Mouse (Mus musculus) midbrain, embryonic 10.5 days (tissue): ENCODE data around the gene Sept12. TPM values are rescaled to one million over a fixed set of nuclear protein-coding genes. Genes with fewer than 3 reads are reported as not detected.

Experiments used
- DNase-seq: peaks from one replicate; pipeline ENCODE4 v3.0.0-alpha.2; 2017; ENCODE audit warnings: low spot score
- H3K27ac ChIP-seq: fragments of 300-500 bp; sonication (generic); replicated peaks from 2 replicates; pipeline ENCODE4 v1.5.1; 2016; ENCODE audit warnings: mild to moderate bottlenecking
- H3K27me3 ChIP-seq: fragments of 300-500 bp; sonication (generic); 2 replicates; pipeline ENCODE4 v1.6.1; 2016; ENCODE audit warnings: low read depth, mild to moderate bottlenecking; ENCODE audit not compliant: poor library complexity, severe bottlenecking
- H3K36me3 ChIP-seq: fragments of 300-500 bp; sonication (generic); 2 replicates; pipeline ENCODE4 v1.6.1; 2016; ENCODE audit warnings: mild to moderate bottlenecking, moderate library complexity
- H3K4me1 ChIP-seq: fragments of 300-500 bp; sonication (generic); 2 replicates; pipeline ENCODE4 v1.6.1; 2016
- H3K4me3 ChIP-seq: fragments of 300-500 bp; sonication (generic); 2 replicates; pipeline ENCODE4 v1.5.1; 2016; ENCODE audit warnings: mild to moderate bottlenecking, moderate library complexity
- H3K9me3 ChIP-seq: fragments of 300-500 bp; sonication (generic); replicated peaks from 2 replicates; pipeline ENCODE4 v1.6.1; 2016; ENCODE audit warnings: mild to moderate bottlenecking
- WGBS: fragments of 180-500 bp; shearing (Covaris S2); methylation state at CpG from one replicate; pipeline ENCODE4 v1.1.7; 2016; 5-methylcytosine and 5-hydroxymethylcytosine counted together
- polyA plus RNA-seq: library from polyadenylated mRNA; unstranded; fragments of >200 nt; fragmentation: Nextera tagmentation; extraction: Ambion mirVana; gene quantifications from 2 replicates; pipeline ENCODE4 v1.2.1, GENCODE M21; 2016

Gene Sept12
- polyA plus RNA-seq, 1 experiment from 2014 or later: not detected

- Histone ChIP-seq H3K27ac (no peak overlapping the region), H3K27me3 (no peaks in the 10 kb centered on the region), H3K9me3 (no peaks in the 10 kb centered on the region), H3K4me1 (peaks cover 12% of the 10 kb centered on the region), H3K4me3 (no peak overlapping the region), H3K36me3 (peaks cover 9% of the 10 kb centered on the region)
- 79% methylated on average over 3 of the region's 3 CpGs for WGBS
- DNase-seq: no peak
Observed at GRCm38 (mm10) chr16:4968426-4968825, 29.2 kb downstream of the Sept12 start.

- H3K4me3 ChIP-seq: peak overlapping the region; percentile 98
- H3K27me3 ChIP-seq: no peaks in the 10 kb centered on the region
- DNase-seq: no peak
- WGBS: 91% methylated on average over 8 of the region's 8 CpGs
- peaks cover 10% of the 10 kb centered on the region; the same call in 1 of the 2 replicates for H3K36me3 ChIP-seq
- peaks cover 24% of the 10 kb centered on the region for H3K4me1 ChIP-seq
- no peak overlapping the region for H3K27ac ChIP-seq
- no peaks in the 10 kb centered on the region for H3K9me3 ChIP-seq
Observed at GRCm38 (mm10) chr16:4965392-4966129, 32.1 kb downstream of the Sept12 start.

GRCm38 (mm10) chr16:4964731-4965391, 32.8 kb downstream of the Sept12 start:
- H3K36me3 ChIP-seq: peaks cover 17% of the 10 kb centered on the region
- H3K27ac ChIP-seq: peak overlapping the region; percentile 90
- H3K4me1 ChIP-seq: peaks cover 24% of the 10 kb centered on the region
- H3K4me3 ChIP-seq: peak overlapping the region; percentile 98
- no peaks in the 10 kb centered on the region for H3K27me3 ChIP-seq
- H3K9me3 ChIP-seq: no peaks in the 10 kb centered on the region
- no peak for DNase-seq
- 23% methylated on average over 13 of the region's 13 CpGs for WGBS

DNA sequence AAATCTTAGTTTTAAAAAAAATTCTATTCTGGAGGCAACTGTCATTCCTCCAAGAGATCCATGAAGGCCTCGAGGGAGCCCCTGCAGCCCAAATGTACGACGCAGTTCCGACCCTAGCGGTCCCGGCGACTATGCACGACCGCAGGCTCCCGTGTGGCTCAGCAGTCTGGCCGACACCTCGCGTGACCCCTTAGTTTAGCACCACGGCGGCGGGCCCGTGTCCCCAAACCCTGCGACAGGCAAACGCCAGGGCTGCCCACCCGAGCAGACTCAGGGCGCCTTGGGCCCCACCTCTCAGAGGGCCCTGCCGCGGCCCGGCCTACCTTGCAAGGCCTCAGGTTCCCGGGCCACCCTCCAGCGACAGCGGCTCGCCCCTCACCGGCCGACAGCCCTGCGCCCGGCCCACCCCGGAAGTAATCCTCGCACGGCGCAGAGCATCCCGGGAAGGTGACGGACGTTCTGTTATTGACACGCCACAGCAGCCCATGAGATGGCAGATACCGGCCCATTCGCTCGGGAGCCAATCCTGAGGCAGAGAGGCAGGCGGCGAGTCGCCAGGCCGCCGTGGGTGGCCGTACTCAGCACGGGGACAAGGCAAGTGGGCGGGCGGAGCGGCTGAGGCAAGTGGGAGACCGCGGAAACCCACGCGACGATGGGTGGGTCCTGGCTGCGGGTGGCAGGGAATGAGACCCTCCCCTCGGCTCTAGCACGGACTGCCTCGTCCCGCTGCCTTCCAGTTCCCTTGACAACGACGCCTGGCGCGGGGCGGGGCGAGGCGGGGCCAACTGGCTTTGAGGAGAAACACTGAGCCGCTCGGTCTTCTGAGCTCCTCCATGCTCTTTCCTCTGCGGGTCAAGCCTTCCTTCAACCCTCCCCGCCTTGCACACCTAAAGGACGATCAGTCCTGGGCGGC, 33.6 kb downstream of the Sept12 start, which contains the start of gene Anks3:
TSS of gene Anks3 (minus strand) at position 409 of the 913 bp plus-strand sequence.
- H3K27ac ChIP-seq: peak within 1 kb of the TSS; percentile 90
- H3K4me3 ChIP-seq: peak within 1 kb of the TSS; percentile 98
- H3K9me3 ChIP-seq: no peaks in the 10 kb centered on the region
- H3K27me3 ChIP-seq: no peaks in the 10 kb centered on the region
- WGBS: under 1% methylated on average over 76 of the region's 76 CpGs
- H3K36me3 ChIP-seq: peaks cover 20% of the 10 kb centered on the region
- H3K4me1 ChIP-seq: peaks cover 24% of the 10 kb centered on the region
- DNase-seq: peak; percentile 96

DNA sequence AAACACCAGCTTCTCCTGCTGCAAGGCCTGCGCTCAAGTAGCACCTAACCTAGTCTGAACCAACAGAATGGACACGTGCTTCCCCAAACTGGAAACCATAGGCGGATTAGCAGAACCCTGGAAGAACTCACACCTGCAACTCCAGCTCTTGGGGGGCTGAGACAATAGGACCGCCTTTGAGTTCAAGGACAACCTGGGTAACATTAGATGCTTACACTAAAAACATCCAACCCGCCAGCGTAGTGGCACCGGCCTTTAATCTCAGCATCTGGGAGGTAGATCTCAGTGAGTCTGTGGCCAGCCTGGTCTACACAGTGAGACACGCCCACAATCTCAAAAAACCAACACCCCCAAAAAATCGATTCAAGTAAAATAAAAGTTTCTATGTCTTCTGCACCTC, 34.3 kb downstream of the Sept12 start:
- H3K4me1 ChIP-seq: peaks cover 24% of the 10 kb centered on the region
- WGBS: 37% methylated on average over 9 of the region's 9 CpGs
- peak overlapping the region; percentile 90; the same call in 1 of the 2 replicates for H3K27ac ChIP-seq
- peaks cover 22% of the 10 kb centered on the region for H3K36me3 ChIP-seq
- H3K9me3 ChIP-seq: no peaks in the 10 kb centered on the region
- no peaks in the 10 kb centered on the region for H3K27me3 ChIP-seq
- H3K4me3 ChIP-seq: peak overlapping the region; percentile 98
- no peak for DNase-seq

DNA sequence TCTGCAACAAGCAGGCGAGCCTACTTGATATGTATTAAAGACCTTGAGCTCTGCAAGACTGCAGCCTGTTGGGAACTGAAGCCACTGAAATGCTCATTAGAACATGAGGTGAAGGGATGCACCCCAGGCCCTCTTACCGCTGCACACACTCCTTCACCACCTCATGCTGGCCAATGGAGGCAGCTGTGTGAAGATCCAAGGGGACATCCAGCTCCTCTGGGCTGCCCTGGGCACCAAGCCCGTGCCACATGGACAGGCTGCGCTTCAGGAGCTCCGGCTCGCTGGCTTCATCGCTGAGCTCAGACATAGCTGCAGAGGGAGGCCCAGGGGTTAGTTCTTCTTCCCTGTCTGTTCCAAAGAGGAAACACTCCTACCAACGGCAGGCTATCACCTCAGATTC, 37.4 kb downstream of the Sept12 start:
- H3K27me3 ChIP-seq: no peaks in the 10 kb centered on the region

DNA sequence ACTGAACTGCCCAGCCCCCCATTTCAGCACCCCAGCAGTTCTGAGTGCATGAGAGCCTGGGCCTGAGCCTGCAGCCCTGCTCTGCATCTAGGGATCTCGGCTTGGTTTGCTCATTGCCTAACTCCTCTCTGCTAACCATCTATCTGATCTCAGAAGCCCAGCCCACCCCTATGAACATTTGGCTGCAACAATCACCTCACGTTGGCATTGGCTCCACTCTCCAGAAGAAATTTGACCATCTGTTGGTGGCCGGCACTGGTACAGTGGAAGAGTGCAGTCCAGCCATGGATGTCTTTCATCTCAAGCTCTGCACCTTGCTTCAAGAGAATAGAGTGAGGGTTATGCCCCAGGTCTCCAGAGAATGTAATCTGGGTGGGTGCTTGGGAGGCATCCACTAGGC, 40.2 kb downstream of the Sept12 start:
- H3K4me3 ChIP-seq: no peak overlapping the region
- peaks cover 81% of the 10 kb centered on the region for H3K36me3 ChIP-seq
- no peaks in the 10 kb centered on the region for H3K27me3 ChIP-seq
- H3K27ac ChIP-seq: no peak overlapping the region
- WGBS: 93% methylated on average over 3 of the region's 3 CpGs
- peaks cover 3% of the 10 kb centered on the region; the same call in 1 of the 2 replicates for H3K4me1 ChIP-seq
- DNase-seq: no peak
- H3K9me3 ChIP-seq: no peaks in the 10 kb centered on the region

More for the DNA sequence above, 37.4 kb downstream of the Sept12 start:
- H3K4me3 ChIP-seq: no peak overlapping the region
- H3K36me3 ChIP-seq: peaks cover 53% of the 10 kb centered on the region
- no peak for DNase-seq
- H3K9me3 ChIP-seq: no peaks in the 10 kb centered on the region
- peaks cover 21% of the 10 kb centered on the region for H3K4me1 ChIP-seq
- 90% methylated on average over 8 of the region's 8 CpGs for WGBS
- no peak overlapping the region for H3K27ac ChIP-seq

- H3K27me3 ChIP-seq: no peaks in the 10 kb centered on the region
- no peak for DNase-seq
- peaks cover 90% of the 10 kb centered on the region for H3K36me3 ChIP-seq
- H3K4me1 ChIP-seq: no peaks in the 10 kb centered on the region
- no peak overlapping the region for H3K27ac ChIP-seq
- 93% methylated on average over 3 of the region's 3 CpGs for WGBS
- no peaks in the 10 kb centered on the region for H3K9me3 ChIP-seq
- no peak overlapping the region for H3K4me3 ChIP-seq
Observed at GRCm38 (mm10) chr16:4956609-4957008, 41.0 kb downstream of the Sept12 start.

DNA sequence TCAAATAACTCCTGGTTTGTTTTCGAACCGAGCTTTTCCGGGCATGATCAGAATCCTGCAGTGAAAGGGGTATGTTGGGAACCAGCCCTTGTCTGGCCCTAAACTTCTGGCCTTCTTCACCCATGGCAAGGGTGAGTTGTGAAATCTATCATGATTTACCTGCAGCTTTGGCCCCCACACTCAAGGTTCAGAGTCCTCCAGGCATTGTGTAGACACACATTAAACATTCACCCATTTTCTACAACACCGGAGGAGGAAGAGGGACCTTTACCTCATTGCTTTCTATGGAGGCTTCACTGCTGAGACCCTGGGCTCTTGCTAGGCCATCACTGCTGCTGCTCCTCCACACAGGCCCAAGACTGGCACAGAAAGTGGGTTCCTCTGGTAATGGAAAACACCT, 50.3 kb downstream of the Sept12 start:
- no peaks in the 10 kb centered on the region for H3K27me3 ChIP-seq
- no peak for DNase-seq
- H3K27ac ChIP-seq: no peak overlapping the region
- H3K4me1 ChIP-seq: no peaks in the 10 kb centered on the region
- no peaks in the 10 kb centered on the region for H3K9me3 ChIP-seq
- H3K4me3 ChIP-seq: no peak overlapping the region
- H3K36me3 ChIP-seq: peaks cover 92% of the 10 kb centered on the region
- 90% methylated on average over 4 of the region's 4 CpGs for WGBS

DNA sequence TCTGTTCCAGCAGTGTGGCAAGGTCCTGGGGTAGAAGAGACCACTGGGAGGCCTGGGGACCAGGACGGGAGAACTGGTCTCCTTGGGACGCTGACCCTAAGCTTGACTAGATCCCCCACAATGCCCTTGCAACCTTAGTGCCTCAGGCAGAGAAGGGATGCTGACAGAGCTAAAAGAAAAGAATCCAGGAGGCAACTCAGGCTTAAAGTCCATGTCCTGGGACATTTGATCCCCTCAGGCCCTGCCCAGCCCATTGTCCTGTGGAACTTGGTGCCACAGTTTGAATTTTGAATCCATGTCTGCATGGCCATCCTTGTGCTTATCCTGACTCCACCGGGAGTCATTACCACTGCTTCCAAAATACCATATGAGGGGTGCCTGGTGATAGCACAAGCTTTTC, 51.5 kb downstream of the Sept12 start:
- Histone ChIP-seq H3K27ac (no peak overlapping the region), H3K4me1 (no peaks in the 10 kb centered on the region), H3K9me3 (no peaks in the 10 kb centered on the region), H3K4me3 (no peak overlapping the region), H3K27me3 (no peaks in the 10 kb centered on the region), H3K36me3 (peaks cover 92% of the 10 kb centered on the region)
- WGBS: 90% methylated on average over 3 of the region's 3 CpGs
- DNase-seq: no peak

DNA sequence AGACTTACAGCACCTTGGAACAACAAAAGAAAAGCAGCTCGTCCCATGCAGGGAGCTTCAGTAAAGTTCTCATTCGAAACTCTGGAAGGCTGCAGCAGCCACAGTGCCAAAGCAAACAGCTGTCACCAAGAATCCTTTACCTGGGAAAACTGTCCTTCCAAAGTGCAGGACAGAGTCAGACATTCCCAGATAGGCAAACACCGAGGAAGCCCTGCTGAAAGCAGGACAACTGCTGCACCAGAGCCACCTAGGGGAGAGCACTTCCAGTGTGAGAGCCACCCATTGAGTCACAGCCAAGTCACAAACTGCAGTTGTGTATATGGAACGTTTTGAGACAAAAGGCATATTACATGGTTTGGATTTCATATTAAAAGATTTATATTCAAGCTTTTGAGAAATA, 52.2 kb downstream of the Sept12 start:
- Histone ChIP-seq H3K4me3 (no peak overlapping the region), H3K4me1 (no peaks in the 10 kb centered on the region), H3K36me3 (peaks cover 92% of the 10 kb centered on the region), H3K27ac (no peak overlapping the region), H3K27me3 (no peaks in the 10 kb centered on the region), H3K9me3 (no peaks in the 10 kb centered on the region)
- 79% methylated on average over 4 of the region's 4 CpGs for WGBS
- no peak for DNase-seq

GRCm38 (mm10) chr16:4943431-4943830, 54.2 kb downstream of the Sept12 start:
- no peak for DNase-seq
- H3K4me1 ChIP-seq: peaks cover 15% of the 10 kb centered on the region
- WGBS: 95% methylated on average over 3 of the region's 3 CpGs
- H3K27ac ChIP-seq: no peak overlapping the region
- H3K27me3 ChIP-seq: no peaks in the 10 kb centered on the region
- no peaks in the 10 kb centered on the region for H3K9me3 ChIP-seq
- H3K4me3 ChIP-seq: no peak overlapping the region
- peaks cover 86% of the 10 kb centered on the region for H3K36me3 ChIP-seq
